Mouse (Mus musculus) megakaryocyte-erythroid progenitor cell, adult 5 weeks (primary cell): ENCODE data around the gene Fgf4. TPM values are rescaled to one million over a fixed set of nuclear protein-coding genes. Genes with fewer than 3 reads are reported as not detected.

Experiments
- polyA plus RNA-seq: library from polyadenylated mRNA; stranded (reverse); fragments of >175 nt; gene quantifications from 2 replicates; pipeline ENCODE4 v1.2.3, GENCODE M21; 2012

The Fgf4 gene
- polyA plus RNA-seq = not detected in 2 replicates

GRCm38 (mm10) chr7:144847067-144847466 is at the start of gene Fgf4:
TSS of gene Fgf4 (plus strand) at chr7:144847367.

GRCm38 (mm10) chr7:144837891-144838488 is 9.2 kb upstream of the Fgf4 start, which contains the start of gene Fgf3:
TSS of gene Fgf3 (plus strand) at chr7:144838083.

GRCm38 (mm10) chr7:144896294-144897218 is 49.4 kb downstream of the Fgf4 start, which contains the start of gene Fgf15:
TSS of gene Fgf15 (plus strand) at chr7:144896531.

Other genes with a start within 250 kb of the Fgf4 start
- 0.05 and 0.14 TPM in 2 replicates for gene Ano1, start 95.4 kb upstream of the Fgf4 start, polyA plus RNA-seq
- 6.5 TPM in 2 replicates for gene Fgf3, start 9.3 kb upstream of the Fgf4 start, polyA plus RNA-seq
- 0.04 and 0.29 TPM in 2 replicates for gene Fgf15, start 49.2 kb downstream of the Fgf4 start, polyA plus RNA-seq
- 25.5 and 28.5 TPM in 2 replicates for gene LTO1, start 67.7 kb downstream of the Fgf4 start, polyA plus RNA-seq
- gene Ccnd1, start 92.6 kb downstream of the Fgf4 start, polyA plus RNA-seq = 5.7 and 7.8 TPM in 2 replicates